Mouse (Mus musculus) intestine, postnatal 0 days (tissue): ENCODE results near the gene Sox4. TPM values are rescaled to one million over a fixed set of nuclear protein-coding genes. Genes with fewer than 3 reads are reported as not detected.

Experiments
- ATAC-seq: fragments of 200-750 bp; cut with Nextera tagmentation; 2 replicates; pipeline ENCODE4 v1.8.0; 2017; ENCODE audit warnings: mild to moderate bottlenecking, moderate TSS enrichment, moderate library complexity
- H3K27ac ChIP-seq: fragments of 300-500 bp; sonication (generic); 2 replicates; pipeline ENCODE4 v1.5.1; 2014; ENCODE audit warnings: mild to moderate bottlenecking, low read depth, low read length, moderate library complexity
- H3K27me3 ChIP-seq: fragments of 300-500 bp; sonication (generic); replicated peaks from 2 replicates; pipeline ENCODE4 v1.6.1; 2014; ENCODE audit warnings: low read length, mixed read lengths; ENCODE audit not compliant: control insufficient read depth, insufficient read depth
- H3K36me3 ChIP-seq: fragments of 300-500 bp; sonication (generic); 2 replicates; pipeline ENCODE4 v1.6.1; 2014; ENCODE audit warnings: mild to moderate bottlenecking, moderate library complexity; ENCODE audit not compliant: control insufficient read depth, insufficient read depth
- H3K4me1 ChIP-seq: fragments of 300-500 bp; sonication (generic); replicated peaks from 2 replicates; pipeline ENCODE4 v1.6.1; 2014; ENCODE audit warnings: antibody characterized with exemption, low read length, mixed read lengths; ENCODE audit not compliant: control insufficient read depth, insufficient read depth
- H3K4me2 ChIP-seq: fragments of 300-500 bp; sonication (generic); replicated peaks from 2 replicates; pipeline ENCODE4 v1.6.1; 2014; ENCODE audit warnings: low read depth, mild to moderate bottlenecking, moderate library complexity
- H3K4me3 ChIP-seq: fragments of 300-500 bp; sonication (generic); 2 replicates; pipeline ENCODE4 v1.5.1; 2014; ENCODE audit warnings: low read depth, low read length
- H3K9ac ChIP-seq: fragments of 300-500 bp; sonication (generic); 2 replicates; pipeline ENCODE4 v1.6.1; 2014; ENCODE audit warnings: mild to moderate bottlenecking, low read depth, low read length
- H3K9me3 ChIP-seq: fragments of 300-500 bp; sonication (generic); 2 replicates; pipeline ENCODE4 v1.6.1; 2016; ENCODE audit warnings: mixed run types; ENCODE audit not compliant: control insufficient read depth
- CTCF ChIP-seq: sonication (generic); IDR thresholded peaks from 2 replicates; pipeline ENCODE4 v1.5.1; 2016; ENCODE audit warnings: low read depth, mild to moderate bottlenecking, control low read depth, antibody characterized with exemption, moderate library complexity
- WGBS: fragments of 180-500 bp; shearing (Covaris S2); extraction: QIAGEN DNeasy Blood & Tissue Kit; methylation state at CpG from one replicate; pipeline ENCODE4 v1.1.7; 2014; 5-methylcytosine and 5-hydroxymethylcytosine counted together
- polyA plus RNA-seq: library from polyadenylated mRNA; unstranded; fragments of >200 nt; fragmentation: Nextera tagmentation; extraction: Ambion mirVana; gene quantifications from 2 replicates; pipeline ENCODE4 v1.2.1, GENCODE M21; 2015

Sox4 gene
- polyA plus RNA-seq, 1 experiment from 2014 or later: 18.4 TPM

GRCm38 (mm10) chr13:28948541-28948940, 5.0 kb downstream of the Sox4 start:
- no peak for TF ChIP-seq CTCF
- peak overlapping the region; percentile 89 for H3K4me2 ChIP-seq
- peak overlapping the region; percentile 16; the same call in 1 of the 2 replicates for H3K4me3 ChIP-seq
- H3K36me3 ChIP-seq: no peaks in the 10 kb centered on the region
- no peak for ATAC-seq
- H3K27ac ChIP-seq: no peak overlapping the region; the same call in 1 of the 2 replicates
- no peak overlapping the region for H3K9ac ChIP-seq
- no peaks in the 10 kb centered on the region for H3K27me3 ChIP-seq
- H3K4me1 ChIP-seq: no peaks in the 10 kb centered on the region
- WGBS: 8% methylated on average over 10 of the region's 10 CpGs
- no peaks in the 10 kb centered on the region for H3K9me3 ChIP-seq

- Histone ChIP-seq H3K9ac (no peak overlapping the region), H3K27me3 (no peaks in the 10 kb centered on the region), H3K27ac (no peak overlapping the region; the same call in 1 of the 2 replicates), H3K4me1 (no peaks in the 10 kb centered on the region), H3K9me3 (no peaks in the 10 kb centered on the region), H3K4me2 (peak overlapping the region; percentile 89; the same call in 1 of the 2 replicates), H3K36me3 (no peaks in the 10 kb centered on the region), H3K4me3 (no peak overlapping the region)
- no peak for ATAC-seq
- 26% methylated on average over 7 of the region's 7 CpGs for WGBS
- TF ChIP-seq CTCF: no peak
These were observed 5.6 kb downstream of the Sox4 start for GRCm38 (mm10) chr13:28947740-28948441.

- no peak for ATAC-seq
- no peak overlapping the region for H3K27ac ChIP-seq
These were observed 6.9 kb downstream of the Sox4 start for GRCm38 (mm10) chr13:28946565-28947135.

GRCm38 (mm10) chr13:28945681-28946080, 7.8 kb downstream of the Sox4 start:
- TF ChIP-seq CTCF: no peak
- Histone ChIP-seq H3K4me3 (no peak overlapping the region), H3K27ac (no peak overlapping the region), H3K4me2 (no peak overlapping the region), H3K9ac (no peak overlapping the region), H3K9me3 (no peaks in the 10 kb centered on the region), H3K27me3 (no peaks in the 10 kb centered on the region), H3K36me3 (no peaks in the 10 kb centered on the region), H3K4me1 (no peaks in the 10 kb centered on the region)
- 80% methylated on average over 5 of the region's 5 CpGs for WGBS
- no peak for ATAC-seq

More at GRCm38 (mm10) chr13:28946565-28947135, 6.9 kb downstream of the Sox4 start:
- Histone ChIP-seq H3K4me3 (no peak overlapping the region), H3K9me3 (no peaks in the 10 kb centered on the region), H3K9ac (no peak overlapping the region), H3K27me3 (no peaks in the 10 kb centered on the region), H3K4me1 (no peaks in the 10 kb centered on the region), H3K36me3 (no peaks in the 10 kb centered on the region), H3K4me2 (no peak overlapping the region)
- 57% methylated on average over 8 of the region's 8 CpGs for WGBS
- TF ChIP-seq CTCF: no peak

DNA sequence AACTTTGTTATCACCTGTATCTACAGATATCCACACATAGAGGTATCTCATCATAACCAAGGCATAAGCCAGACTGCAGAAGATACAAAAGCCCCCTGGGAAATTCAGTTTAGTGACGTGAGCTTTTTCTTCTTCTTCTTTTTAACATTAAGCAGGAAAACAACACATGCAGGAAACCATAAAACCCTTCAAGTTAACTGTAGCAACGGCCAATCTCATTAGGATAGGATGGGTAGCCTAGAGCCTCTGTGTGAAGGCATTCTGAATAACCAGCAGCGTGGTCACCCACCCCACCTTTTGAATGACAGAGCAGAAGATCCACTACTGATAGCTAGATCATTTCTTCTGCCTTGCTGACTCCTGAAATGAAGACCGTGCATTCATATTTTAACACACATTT, 10.6 kb downstream of the Sox4 start:
- Histone ChIP-seq H3K27me3 (no peaks in the 10 kb centered on the region), H3K36me3 (no peaks in the 10 kb centered on the region), H3K4me3 (no peak overlapping the region), H3K4me2 (no peak overlapping the region), H3K9ac (no peak overlapping the region), H3K9me3 (no peaks in the 10 kb centered on the region), H3K4me1 (no peaks in the 10 kb centered on the region), H3K27ac (no peak overlapping the region)
- ATAC-seq: no peak
- TF ChIP-seq CTCF: no peak
- WGBS: 78% methylated on average over 4 of the region's 4 CpGs

GRCm38 (mm10) chr13:28941983-28942630, 11.4 kb downstream of the Sox4 start:
- H3K36me3 ChIP-seq: no peaks in the 10 kb centered on the region
- H3K9ac ChIP-seq: no peak overlapping the region
- no peak for TF ChIP-seq CTCF

More at GRCm38 (mm10) chr13:28941983-28942630, 11.4 kb downstream of the Sox4 start:
- Histone ChIP-seq H3K4me2 (no peak overlapping the region), H3K27ac (no peak overlapping the region), H3K9me3 (no peaks in the 10 kb centered on the region), H3K27me3 (no peaks in the 10 kb centered on the region), H3K4me3 (no peak overlapping the region), H3K4me1 (no peaks in the 10 kb centered on the region)
- no peak for ATAC-seq
- 25% methylated on average over 4 of the region's 4 CpGs for WGBS
